Mouse (Mus musculus) liver, embryonic 14 days (tissue): ENCODE data around the gene Peak1. TPM values are rescaled to one million over a fixed set of nuclear protein-coding genes. Genes with fewer than 3 reads are reported as not detected.

Experiments
- polyA plus RNA-seq: library from polyadenylated mRNA; depleted of rRNA; stranded (reverse); fragments of >200 nt; gene quantifications from 2 replicates; pipeline ENCODE4 v1.2.3, GENCODE M21; 2012; rRNA removed

Gene Peak1
- 1.8 and 2.2 TPM in 2 replicates for polyA plus RNA-seq

GRCm38 (mm10) chr9:56417948-56418737 is at the start of gene Peak1, which contains the start of gene Hmg20a:
Gene Peak1, minus strand, starts transcription at chr9:56418067.
Gene Hmg20a, plus strand, starts transcription at chr9:56418609.

GRCm38 (mm10) chr9:56165377-56165776 is 252.5 kb downstream of the Peak1 start, which contains the start of gene Tspan3:
Gene Tspan3, minus strand, starts transcription at chr9:56165477.

Other genes with a start within 250 kb of the Peak1 start
- 9.3 and 10.8 TPM in 2 replicates for gene Hmg20a, start 542 bp upstream of the Peak1 start, polyA plus RNA-seq